30 mouse cellular contexts compared by ENCODE assay signal in genomic region chr4:102964174-102964573, GRCm38 (mm10). TPM values are rescaled to one million over a fixed set of nuclear protein-coding genes. Genes with fewer than 3 reads are reported as not detected.
DNase-seq lines count a peak whose midpoint lies in the region; ATAC-seq and TF ChIP-seq lines count a peak whose summit lies in the region.
"Had no signal": no experiment of that assay in that cellular context is flagged by ENCODE, and none has a peak within 500 bp of the region (broad histone marks: within the 10 kb centered on the region; RNA-seq: fewer than 3 reads in every experiment).

No protein-coding gene starts in this region.

- no peak for ATAC-seq in liver, embryonic 14.5 days (ENCODE audit: insufficient read depth)
- ATAC-seq: forebrain, embryonic 15.5 days; hindbrain, postnatal 0 days; Patski had no signal

- no peak overlapping the region for H3K4me3 ChIP-seq in liver, embryonic 14.5 days (ENCODE audit: insufficient read depth in 1 of 2, low read depth in 2 of 2, low read length in 2 of 2)
- H3K4me3 ChIP-seq: embryonic facial prominence, embryonic 10.5 days; embryonic facial prominence, embryonic 13.5 days; erythroblast, embryonic 14.5 days; forebrain, embryonic 12.5 days; forebrain, embryonic 15.5 days; heart, embryonic 12.5 days; heart, embryonic 15.5 days had no signal

- 0 out of 2 replicates have a peak, but pooled peaks have one; percentile 12 for TF ChIP-seq CTCF in liver, embryonic 14.5 days (IDR thresholded peaks at IDR 0.05; ENCODE audit: low read depth)

- no peaks in the 10 kb centered on the region for H3K36me3 ChIP-seq in liver, embryonic 14.5 days (replicated peaks; ENCODE audit: control insufficient read depth, insufficient read depth, low read depth)
- H3K36me3 ChIP-seq: embryonic facial prominence, embryonic 10.5 days; embryonic facial prominence, embryonic 13.5 days; forebrain, embryonic 12.5 days; heart, embryonic 12.5 days; heart, embryonic 15.5 days had no signal

- H3K9me3 ChIP-seq in liver, embryonic 14.5 days (ENCODE audit: control insufficient read depth, low read length) = no peaks in the 10 kb centered on the region
- H3K9me3 ChIP-seq: embryonic facial prominence, embryonic 10.5 days; embryonic facial prominence, embryonic 13.5 days; forebrain, embryonic 12.5 days; forebrain, embryonic 15.5 days; heart, embryonic 12.5 days; heart, embryonic 15.5 days had no signal

- H3K9ac ChIP-seq in liver, embryonic 14.5 days (replicated peaks) = no peak overlapping the region
- H3K9ac ChIP-seq: embryonic facial prominence, embryonic 13.5 days; forebrain, embryonic 12.5 days; forebrain, embryonic 15.5 days; heart, embryonic 12.5 days; heart, embryonic 15.5 days; hindbrain, embryonic 14.5 days had no signal

- no peak overlapping the region for H3K27ac ChIP-seq in liver, embryonic 14.5 days
- H3K27ac ChIP-seq: embryonic facial prominence, embryonic 10.5 days; embryonic facial prominence, embryonic 13.5 days; forebrain, embryonic 12.5 days; forebrain, embryonic 15.5 days; heart, embryonic 15.5 days; hindbrain, embryonic 14.5 days; hindbrain, postnatal 0 days had no signal

- H3K4me2 ChIP-seq in liver, embryonic 14.5 days (ENCODE audit: low read depth) = no peak overlapping the region
- H3K4me2 ChIP-seq: embryonic facial prominence, embryonic 13.5 days; forebrain, embryonic 12.5 days; forebrain, embryonic 15.5 days; heart, embryonic 12.5 days; heart, embryonic 15.5 days; hindbrain, embryonic 14.5 days had no signal

- no peak for DNase-seq in liver, embryonic 14.5 days (ENCODE audit: low read depth in 3 of 3, low spot score in 3 of 3)
- DNase-seq in liver (no peak), 3T3-L1 (ENCODE audit: low read depth, low spot score) (peak; percentile 36)
- DNase-seq in thymus, postnatal 0 days (ENCODE audit: low spot score) = peak; percentile 66
- DNase-seq in thymus, postnatal 25 days = no peak
- peak; percentile 65 for DNase-seq in Muller cell, postnatal 12 days (ENCODE audit: inconsistent ontology term)
- no peak for DNase-seq in heart, postnatal 25 days (ENCODE audit: low spot score)
- no peak for DNase-seq in urinary bladder, adult 18-20 months (ENCODE audit: low spot score in 2 of 2)
- DNase-seq: adrenal gland, postnatal 10 days; adrenal gland, postnatal 36 days; B cell, adult 2 months; cerebellum, adult 18-20 months; cerebellum, adult 9-10 months; cerebellum, postnatal 14 days; gastrocnemius, postnatal 25 days; heart, adult 18-20 months; heart, postnatal 10 days; heart, postnatal 4 days had no signal

- intact Hi-C loops in heart, postnatal 25 days (cut with DNase I) = no loop called here

- no peaks in the 10 kb centered on the region for H3K27me3 ChIP-seq in liver, embryonic 14.5 days (ENCODE audit: control insufficient read depth, insufficient read depth, low read length)
- H3K27me3 ChIP-seq: embryonic facial prominence, embryonic 13.5 days; forebrain, embryonic 15.5 days; heart, embryonic 15.5 days; Patski had no signal

- H3K4me1 ChIP-seq in liver, embryonic 14.5 days (replicated peaks; ENCODE audit: control insufficient read depth in 2 of 2, insufficient read depth in 2 of 2, low read length in 1 of 2) = no peaks in the 10 kb centered on the region
- H3K4me1 ChIP-seq: embryonic facial prominence, embryonic 10.5 days; embryonic facial prominence, embryonic 13.5 days; forebrain, embryonic 12.5 days; forebrain, embryonic 15.5 days; heart, embryonic 12.5 days; heart, embryonic 15.5 days had no signal

- TF ChIP-seq EP300 in liver, embryonic 14.5 days (IDR thresholded peaks at IDR 0.05; ENCODE audit: low read depth) = no peak

- 15% methylated on average over 3 of the region's 3 CpGs for WGBS in liver, embryonic 14.5 days (ENCODE audit: insufficient replicate concordance)

RNA-seq across cellular contexts. Expression of gene Tctex1d1, which starts 14.2 kb away (rescaled TPM):
- polyA plus RNA-seq in liver, embryonic 14.5 days (2012; rRNA removed) = 0.17 and 0.21 TPM in 2 replicates
- 0.21 and 0.25 TPM in 2 replicates for polyA plus RNA-seq in liver, embryonic 14.5 days (2014; fragmentation: Nextera tagmentation; extraction: Ambion mirVana)
- 52.0 and 62.1 TPM in 2 replicates for polyA plus RNA-seq in thymus, postnatal 0 days (2015; fragmentation: Nextera tagmentation; extraction: Ambion mirVana)
- total RNA-seq in heart, postnatal 25 days (2021) = not detected
- total RNA-seq: adrenal gland, adult 18-20 months; adrenal gland, postnatal 10 days; adrenal gland, postnatal 36 days; gastrocnemius, adult 8-10 months; gastrocnemius, postnatal 25 days; heart, adult 18-20 months; heart, postnatal 4 days had no signal
- polyA plus RNA-seq: erythroblast, embryonic 14.5 days; heart, embryonic 12.5 days; heart, embryonic 15.5 days; Patski had no signal

Comparison
In these comparisons a context has a peak if more than half of its experiments do, and no peak if none do; other contexts are left out.
1. DNase-seq: peak in thymus, postnatal 0 days (single experiment), 3T3-L1 (single experiment) and Muller cell, postnatal 12 days (single experiment); none in liver, embryonic 14.5 days (0 of 3), liver (single experiment), thymus, postnatal 25 days (single experiment), heart, postnatal 25 days (single experiment) and urinary bladder, adult 18-20 months (0 of 2).
2. RNA of gene Tctex1d1, which starts 14.2 kb away (polyA plus RNA-seq): 52.0 to 62.1 TPM in thymus, postnatal 0 days; 0.17 to 0.25 TPM in liver, embryonic 14.5 days; every median in the first group is over 10 times any median in the second.